Mouse (Mus musculus) adrenal gland, adult (tissue): ENCODE data around the gene Itpka.
"Not testable (repeated sequence)": the region's sequence is repeated elsewhere in the genome, so short reads cannot be mapped to it uniquely, and the experiment has no call there.

Experiments
- DNase-seq, 2 experiments: peaks; one replicate each; pipeline ENCODE4 v3.0.0; 2022 to 2023; ENCODE audit warnings: low spot score in 1 of 2; ENCODE audit not compliant: inconsistent age in 2 of 2

The Itpka gene

GRCm38 (mm10) chr2:119741581-119742411, at the start of gene Itpka:
Itpka (plus strand) TSS chr2:119742337.
- peak; percentile 60 to 91 for DNase-seq

DNA sequence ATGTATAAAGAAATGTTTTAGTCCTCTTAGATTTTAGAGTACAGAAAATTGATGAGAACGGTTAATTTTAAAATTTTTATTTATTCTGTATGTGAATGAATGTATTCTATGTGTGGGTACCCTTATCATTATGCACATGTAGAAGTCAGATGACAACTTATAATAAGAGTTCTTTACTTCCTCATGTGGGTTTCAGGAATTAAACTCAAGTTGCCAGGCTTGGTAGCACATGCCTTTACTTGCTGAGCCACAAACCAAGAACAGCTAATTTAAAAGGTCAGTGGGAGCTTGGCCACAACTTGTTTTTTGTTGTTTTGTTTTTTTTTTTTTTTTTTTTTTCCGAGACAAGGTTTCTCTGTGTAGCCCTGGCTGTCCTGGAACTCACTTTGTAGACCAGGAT, 47.3 kb upstream of the Itpka start:
- no peak for DNase-seq

GRCm38 (mm10) chr2:119696111-119696510, 46.0 kb upstream of the Itpka start:
- peak in 1 of 2 experiments; percentile 25 for DNase-seq

DNA sequence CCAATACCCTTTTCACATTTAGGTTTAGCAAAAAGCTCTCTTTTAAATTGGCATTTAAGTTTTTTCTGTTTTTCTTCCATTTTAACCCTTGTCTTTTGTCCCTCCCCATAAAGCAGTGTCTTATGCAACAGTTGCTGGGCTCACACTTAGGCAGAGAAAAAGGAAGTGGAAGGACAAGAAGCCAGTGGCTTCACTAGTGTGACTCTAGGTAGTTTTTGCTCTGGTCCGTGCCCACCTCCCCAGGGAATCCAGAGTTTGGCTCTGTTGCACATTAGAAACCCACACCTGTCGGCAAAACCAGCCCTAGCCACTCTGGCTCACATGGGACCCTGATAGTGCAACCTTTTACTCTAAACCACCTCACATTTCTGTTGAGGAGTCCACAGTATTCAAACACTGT, 43.7 kb upstream of the Itpka start:
- no peak for DNase-seq

DNA sequence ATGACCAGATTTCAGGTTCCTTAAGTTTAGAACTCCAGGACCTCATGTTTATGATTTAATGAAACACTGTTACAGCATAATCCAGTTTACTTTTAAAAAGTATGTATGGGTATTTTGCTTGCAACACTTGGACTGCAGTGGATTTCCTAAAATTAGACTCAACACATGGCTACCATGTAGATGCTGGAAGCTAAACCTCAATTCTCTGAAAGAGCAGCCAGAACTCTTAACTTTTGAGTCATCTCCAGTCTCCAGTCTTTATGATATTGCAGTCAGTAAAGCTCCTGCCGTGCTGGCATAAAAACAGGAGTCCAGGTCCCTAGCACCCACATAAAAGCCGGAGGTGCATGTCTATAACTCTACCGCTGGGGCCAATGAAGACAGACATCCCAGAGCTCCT, 42.2 kb upstream of the Itpka start:
- DNase-seq: no peak

DNA sequence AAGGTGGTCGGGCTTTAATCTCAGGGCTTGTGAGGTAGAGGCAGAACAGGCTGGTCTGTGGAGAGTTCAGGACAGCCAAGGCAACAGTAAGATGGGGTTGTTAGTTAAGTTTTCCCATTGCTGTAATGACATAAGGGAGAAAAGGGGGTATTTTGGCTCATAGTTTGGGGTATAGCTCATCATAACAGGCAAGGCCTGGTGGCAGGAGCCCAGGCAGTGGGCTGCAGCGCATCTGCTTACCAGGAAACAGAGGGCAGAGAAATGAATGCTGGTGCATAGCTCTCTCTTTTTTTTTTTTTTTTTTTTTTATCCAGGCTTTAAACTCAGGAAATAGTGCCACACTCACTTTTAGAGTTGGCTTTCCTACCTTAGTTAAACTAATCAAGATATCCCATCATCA, 39.0 kb upstream of the Itpka start:
- no peak for DNase-seq

DNA sequence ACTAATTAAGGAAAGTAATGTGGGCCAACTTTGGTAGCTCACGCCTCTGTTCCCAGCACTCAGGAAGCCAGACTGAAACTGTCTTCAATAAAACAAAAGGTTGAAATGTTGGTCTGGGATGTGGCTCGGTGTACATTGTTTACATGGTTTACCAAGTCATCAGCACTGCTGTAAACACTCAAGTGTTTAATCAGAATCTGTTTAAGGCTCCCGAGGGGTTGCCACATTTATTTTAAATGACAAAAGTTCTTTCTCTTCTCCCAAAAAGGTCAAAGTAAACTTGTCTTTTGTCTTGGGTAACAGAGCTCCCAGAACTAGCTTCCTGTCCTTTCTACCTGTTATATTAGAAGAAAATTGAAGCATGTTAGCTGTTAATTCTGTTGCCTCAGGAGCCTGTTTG, 34.5 kb upstream of the Itpka start:
- DNase-seq: no peak

GRCm38 (mm10) chr2:119710011-119710410, 32.1 kb upstream of the Itpka start:
- no peak for DNase-seq

GRCm38 (mm10) chr2:119715868-119716267, 26.3 kb upstream of the Itpka start:
- DNase-seq: not testable (repeated sequence)

- DNase-seq: no peak
These were observed 21.1 kb upstream of the Itpka start for GRCm38 (mm10) chr2:119721070-119721469.

GRCm38 (mm10) chr2:119727762-119728416, 14.2 kb upstream of the Itpka start:
- no peak for DNase-seq

GRCm38 (mm10) chr2:119730735-119731134, 11.4 kb upstream of the Itpka start:
- no peak for DNase-seq

DNA sequence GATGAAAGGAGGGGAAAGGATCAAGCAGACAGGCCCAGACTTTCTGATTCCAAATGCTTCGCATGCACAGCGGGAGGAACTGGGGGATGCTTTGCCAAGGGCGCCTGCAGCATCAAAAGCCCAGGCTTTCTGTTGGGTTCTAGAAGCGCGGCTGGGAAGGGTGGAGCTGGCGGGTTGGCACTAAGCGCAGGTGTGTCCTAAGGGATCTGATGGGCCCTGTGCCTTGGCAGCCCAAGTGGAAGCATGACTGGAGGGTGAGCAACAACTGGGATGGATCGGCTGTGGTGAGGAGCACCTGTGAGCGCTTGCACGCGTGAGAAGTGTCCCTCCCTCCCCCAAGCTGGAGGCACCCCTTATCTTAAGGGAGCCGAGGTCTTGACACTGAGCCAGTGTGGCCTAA, 5.0 kb upstream of the Itpka start:
- DNase-seq: no peak

DNA sequence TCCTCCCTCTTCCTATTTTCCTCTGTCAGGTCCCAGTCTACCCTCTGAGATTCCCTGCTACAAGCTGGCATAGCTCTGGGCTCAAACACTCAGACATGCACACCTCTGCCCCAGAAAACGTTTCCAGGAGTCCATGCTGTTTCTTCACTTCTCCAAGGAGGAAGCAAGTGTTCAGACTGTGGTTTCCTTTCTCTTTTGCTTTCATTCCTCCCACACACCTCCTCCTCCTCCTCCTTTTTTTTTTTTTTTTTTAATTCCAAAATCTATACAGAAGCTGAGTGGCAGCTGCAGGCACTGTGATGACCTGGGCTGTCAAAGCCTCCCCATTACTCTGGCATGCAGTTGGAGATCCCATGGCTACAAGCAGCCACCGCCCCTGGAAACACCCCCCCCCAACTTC, 1.6 kb upstream of the Itpka start:
- no peak for DNase-seq

DNA sequence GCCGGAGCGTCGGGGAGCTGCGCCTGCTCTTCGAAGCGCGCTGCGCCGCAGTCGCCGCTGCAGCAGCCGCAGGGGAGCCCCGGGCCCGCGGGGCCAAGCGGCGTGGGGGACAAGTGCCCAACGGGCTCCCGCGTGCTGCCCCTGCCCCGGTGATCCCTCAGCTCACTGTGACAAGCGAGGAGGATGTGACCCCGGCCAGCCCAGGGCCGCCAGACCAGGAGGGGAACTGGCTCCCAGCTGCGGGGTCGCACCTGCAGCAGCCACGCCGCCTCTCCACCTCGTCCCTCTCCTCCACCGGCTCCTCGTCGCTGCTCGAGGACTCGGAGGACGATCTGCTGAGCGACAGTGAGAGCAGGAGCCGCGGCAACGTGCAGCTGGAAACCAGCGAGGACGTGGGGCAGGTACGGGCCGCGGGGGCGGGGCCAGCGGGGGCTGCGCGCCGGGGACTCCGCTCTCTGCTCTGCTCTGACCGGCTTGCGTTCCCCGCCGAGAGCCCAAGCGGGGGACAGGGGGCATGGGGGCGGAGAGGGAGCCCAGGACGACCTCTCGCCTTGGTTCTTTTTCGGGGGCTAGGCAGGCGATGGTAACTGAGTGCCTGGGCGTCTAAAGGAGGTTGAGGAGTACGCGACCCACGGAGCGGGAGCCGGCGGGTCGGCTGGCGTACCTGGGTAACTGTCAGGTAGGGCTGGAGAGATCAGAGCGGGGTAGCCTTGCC, 481 bp downstream of the Itpka start:
- DNase-seq: peak in 1 of 2 experiments; percentile 47

- peak in 1 of 2 experiments; percentile 22 for DNase-seq
These were observed 1.2 kb downstream of the Itpka start for GRCm38 (mm10) chr2:119743176-119743807.

- no peak for DNase-seq
These were observed 1.6 kb downstream of the Itpka start for GRCm38 (mm10) chr2:119743808-119744162.

- peak in 1 of 2 experiments; percentile 51 for DNase-seq
These were observed 2.3 kb downstream of the Itpka start for GRCm38 (mm10) chr2:119744163-119745111.

- DNase-seq: peak in 1 of 2 experiments; percentile 57
These were observed 3.1 kb downstream of the Itpka start for GRCm38 (mm10) chr2:119745281-119745680.

DNA sequence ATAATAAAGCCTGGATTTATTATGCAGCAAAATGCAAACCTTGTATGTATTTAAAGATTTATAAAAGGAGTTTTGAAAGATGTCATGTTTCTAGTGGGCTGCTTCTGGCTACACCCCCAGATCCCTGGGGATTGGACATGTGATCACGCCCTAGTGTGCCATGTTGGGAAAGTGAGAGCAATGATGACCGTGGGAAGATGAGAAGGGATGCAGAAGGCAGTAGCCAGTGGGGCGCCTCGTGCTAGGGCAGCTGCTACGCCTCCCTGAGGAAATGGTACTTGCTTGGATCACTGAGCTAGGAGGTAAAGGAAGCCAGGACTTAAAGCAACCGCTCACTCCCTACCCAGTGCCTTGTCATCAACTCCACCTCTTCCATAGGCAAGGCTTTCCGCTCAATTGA, 5.4 kb downstream of the Itpka start:
- no peak for DNase-seq
